Mouse (Mus musculus): ENCODE results near the gene Gm20850. TPM values are rescaled to one million over a fixed set of nuclear protein-coding genes. Genes with fewer than 3 reads are reported as not detected.
"Not testable (repeated sequence)": the region's sequence is repeated elsewhere in the genome, so short reads cannot be mapped to it uniquely, and the experiment has no call there.

The Gm20850 gene
- not detected in 2 replicates for polyA plus RNA-seq (2015; fragmentation: Nextera tagmentation; extraction: Ambion mirVana)

DNA sequence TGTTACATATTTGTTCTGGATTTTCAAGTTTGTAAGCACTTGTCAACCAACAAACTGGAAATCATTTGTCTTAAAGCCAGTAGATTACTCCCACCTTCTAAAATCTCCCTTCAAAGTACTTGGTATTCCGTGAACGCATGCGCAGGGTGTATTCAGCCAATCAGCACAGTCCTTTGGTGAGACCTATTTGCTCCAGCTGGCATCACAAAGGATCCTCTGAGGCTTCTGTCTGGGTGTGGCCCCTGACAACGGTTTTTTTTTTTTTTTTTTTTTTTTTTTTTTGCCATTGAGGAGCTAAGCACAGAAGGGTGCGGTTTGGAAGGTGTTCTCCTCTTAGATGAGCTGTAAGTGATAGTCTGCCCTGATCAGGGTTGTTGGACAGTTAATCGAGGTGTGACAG is at the start of gene Gm20850:
Gm20850 (plus strand) TSS at position 301 of the 400 bp plus-strand sequence.
- WGBS (ENCODE audit: insufficient replicate concordance): no CpG with 5 or more reads among the region's 6 CpGs
- not testable (repeated sequence) for H3K9me3 ChIP-seq (replicated peaks; ENCODE audit: control insufficient read depth, low read length); H3K27ac ChIP-seq (ENCODE audit: low read length); H3K4me1 ChIP-seq (ENCODE audit: control insufficient read depth, low read depth, low read length); H3K9ac ChIP-seq (ENCODE audit: low read depth, low read length); H3K4me3 ChIP-seq (ENCODE audit: low read depth, low read length); H3K4me2 ChIP-seq (ENCODE audit: low read depth, low read length); H3K36me3 ChIP-seq (ENCODE audit: control insufficient read depth, insufficient read depth); ATAC-seq (ENCODE audit: low read depth); H3K27me3 ChIP-seq (ENCODE audit: control insufficient read depth, insufficient read depth, low read depth, low read length)

Data from liver, embryonic 16.5 days (tissue).